Mouse (Mus musculus) liver, postnatal 0 days (tissue): ENCODE measurements around the gene Gm20662.

Experiments
- CTCF ChIP-seq: sonication (generic); IDR thresholded peaks from 2 replicates; pipeline ENCODE4 v1.5.1; 2016; ENCODE audit warnings: antibody characterized with exemption, low read depth
- EP300 ChIP-seq: IDR thresholded peaks from 2 replicates; pipeline ENCODE4 v1.6.1; 2016; ENCODE audit warnings: antibody characterized with exemption, low read depth, mild to moderate bottlenecking

- TF ChIP-seq CTCF = no peak
- TF ChIP-seq EP300 = no peak
These were observed 21.5 kb upstream of the Gm20662 start for GRCm38 (mm10) chr9:107974491-107975171.
